Mouse (Mus musculus) olfactory bulb, adult 2 months (tissue): ENCODE data around the gene Xxylt1.

Experiments used
- CTCF ChIP-seq: fragments of 200-500 bp; IDR thresholded peaks from 2 replicates; pipeline ENCODE4 v1.5.1; 2012; ENCODE audit warnings: low read depth, mild to moderate bottlenecking, low read length, moderate library complexity; ENCODE audit not compliant: insufficient read depth
- POLR2A ChIP-seq: fragments of 200-500 bp; IDR thresholded peaks from 2 replicates; pipeline ENCODE4 v1.6.1; 2012; ENCODE audit warnings: mild to moderate bottlenecking, low read depth, low read length, moderate library complexity; ENCODE audit not compliant: insufficient read depth

- no peak for TF ChIP-seq CTCF
- no peak for TF ChIP-seq POLR2A
Observed at GRCm38 (mm10) chr16:31060226-31060625, 21.0 kb downstream of the Xxylt1 start.
